Mouse (Mus musculus): ENCODE measurements around the gene Ddx19a.
"Not testable (repeated sequence)": the region's sequence is repeated elsewhere in the genome, so short reads cannot be mapped to it uniquely, and the experiment has no call there.

The Ddx19a gene

DNA sequence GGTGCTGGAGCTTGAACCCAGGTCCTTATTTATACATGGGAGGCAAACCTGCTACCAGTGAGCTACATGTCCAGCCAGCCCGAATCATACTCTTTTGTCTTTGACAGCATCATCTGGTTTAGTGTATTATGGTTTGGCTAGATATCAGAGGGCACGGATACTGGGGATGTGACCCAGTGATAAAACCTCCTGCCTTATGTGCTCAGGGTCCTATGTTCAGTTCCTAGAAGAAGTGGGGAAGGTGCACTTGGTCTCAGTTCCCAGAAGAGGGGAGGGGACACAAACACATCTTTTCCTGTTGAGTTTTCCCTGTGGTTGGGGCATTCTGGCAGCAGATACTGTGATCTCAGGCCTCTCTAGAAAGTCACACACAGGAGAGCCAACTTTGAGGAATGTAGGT lies 64.3 kb downstream of the Ddx19a start:
- no peak for DNase-seq (ENCODE audit: low spot score in 2 of 2)

GRCm38 (mm10) chr8:110932444-110932843 lies 65.2 kb downstream of the Ddx19a start:
- DNase-seq (ENCODE audit: low spot score in 2 of 2): no peak

DNA sequence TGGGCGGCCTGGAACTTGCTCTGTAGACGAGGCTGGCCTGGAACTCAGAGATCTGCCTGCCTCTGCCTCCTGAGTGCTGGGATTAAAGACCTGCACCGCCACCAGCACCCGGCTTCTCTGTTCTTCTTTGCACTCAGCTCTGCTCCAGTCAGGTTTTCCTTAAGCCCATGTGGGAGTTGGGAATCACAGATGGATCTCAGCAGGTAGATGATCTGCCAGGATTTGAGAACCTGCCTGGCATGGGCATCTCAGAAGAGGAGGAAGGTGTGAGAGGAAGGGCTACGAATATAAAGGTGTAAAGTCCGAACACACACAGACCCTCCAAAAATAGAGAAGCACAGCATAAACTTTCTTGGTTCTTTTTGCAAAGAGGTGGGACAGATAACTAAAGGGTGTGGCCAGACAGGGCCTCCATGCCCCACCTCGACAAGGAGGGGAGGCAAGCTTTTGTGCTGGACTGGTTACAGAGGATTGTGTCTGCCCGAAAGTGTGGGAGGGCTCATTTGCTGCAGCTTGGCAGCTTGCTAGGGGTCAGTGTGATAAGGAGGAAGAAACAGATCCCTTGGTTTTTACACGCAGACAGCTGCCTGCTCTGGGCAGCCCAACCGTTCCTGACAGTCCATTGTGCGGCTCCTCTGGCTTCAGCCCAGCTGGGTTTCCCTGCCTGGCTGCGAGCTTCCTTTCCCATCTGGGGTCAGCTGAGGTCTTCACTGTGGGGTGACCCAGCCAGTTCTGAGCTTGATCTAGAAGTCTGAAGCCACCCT lies 66.2 kb downstream of the Ddx19a start:
- DNase-seq (ENCODE audit: low spot score in 2 of 2): peak in 1 of 2 experiments; percentile 67

DNA sequence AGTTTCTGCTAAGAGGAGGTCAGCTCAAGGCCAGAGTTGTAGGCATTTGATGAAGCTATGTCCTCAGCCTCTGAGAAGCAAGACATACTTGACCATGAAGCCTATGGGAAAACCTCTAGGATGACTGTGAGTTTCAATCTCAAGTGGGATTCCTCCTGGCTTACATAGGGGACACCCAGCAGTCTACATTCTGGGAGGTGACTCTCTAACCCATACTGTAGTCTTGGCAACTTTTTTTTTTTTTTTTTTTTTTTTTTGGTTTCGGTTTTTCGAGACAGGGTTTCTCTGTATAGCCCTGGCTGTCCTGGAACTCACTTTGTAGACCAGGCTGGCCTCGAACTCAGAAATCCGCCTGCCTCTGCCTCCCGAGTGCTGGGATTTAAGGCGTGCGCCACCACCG lies 67.9 kb downstream of the Ddx19a start:
- not testable (repeated sequence) for DNase-seq (ENCODE audit: low spot score in 2 of 2)

- DNase-seq (ENCODE audit: low spot score in 2 of 2): no peak
These were observed 68.5 kb downstream of the Ddx19a start for GRCm38 (mm10) chr8:110929066-110929465.

DNA sequence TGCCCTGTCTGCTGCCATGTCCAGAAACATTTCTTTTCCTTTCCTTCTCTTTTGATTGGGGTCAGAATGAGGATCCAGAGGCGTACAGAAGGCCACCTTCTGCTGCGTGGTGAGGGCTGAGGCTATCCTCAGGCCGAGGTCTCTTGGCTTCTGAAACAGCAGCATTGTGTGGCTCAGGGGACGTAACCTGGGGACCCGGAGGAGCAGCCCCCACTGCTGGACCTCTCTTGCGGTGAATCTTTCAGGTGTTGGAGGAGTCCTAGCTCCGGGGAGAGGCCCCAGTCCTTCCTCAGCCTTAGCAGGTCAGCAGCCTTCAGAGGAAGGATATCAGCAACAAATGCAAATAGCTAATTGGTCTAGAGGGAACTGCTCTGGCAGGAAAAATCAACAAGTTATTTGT lies 69.2 kb downstream of the Ddx19a start:
- DNase-seq (ENCODE audit: low spot score in 2 of 2): no peak

DNA sequence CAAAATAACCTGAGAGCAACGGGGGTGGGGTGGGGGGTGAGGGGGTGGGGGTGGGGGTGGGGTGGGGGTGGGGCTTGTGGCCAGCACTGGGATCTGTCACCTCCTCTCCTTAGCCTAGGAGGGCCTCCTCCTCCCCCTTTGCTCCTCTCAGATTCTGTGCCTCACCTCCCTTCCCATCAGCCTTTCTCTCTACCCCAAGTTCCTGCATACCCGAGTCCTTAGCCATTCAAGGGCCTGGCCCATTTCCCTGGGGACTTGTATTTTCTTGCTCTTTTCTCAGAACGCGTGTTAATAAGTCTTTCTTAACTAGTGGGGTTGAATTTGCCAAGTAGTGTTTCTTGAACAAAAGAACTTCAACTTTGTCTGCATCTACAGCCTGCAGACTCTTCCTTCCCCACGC lies 70.9 kb downstream of the Ddx19a start:
- DNase-seq (ENCODE audit: low spot score in 2 of 2): no peak

GRCm38 (mm10) chr8:110925691-110926140 lies 71.9 kb downstream of the Ddx19a start:
- DNase-seq (ENCODE audit: low spot score in 2 of 2): no peak
